Mouse (Mus musculus) stomach, postnatal 0 days (tissue): Measurements from ENCODE around the gene Mtrex.

Source experiments
- CTCF ChIP-seq: IDR thresholded peaks from 2 replicates; pipeline ENCODE4 v1.5.1; 2016; ENCODE audit warnings: antibody characterized with exemption, low read depth, mild to moderate bottlenecking, moderate library complexity
- EP300 ChIP-seq: optimal IDR thresholded peaks from 2 replicates; pipeline ENCODE3; 2016; ENCODE audit warnings: antibody characterized with exemption

DNA sequence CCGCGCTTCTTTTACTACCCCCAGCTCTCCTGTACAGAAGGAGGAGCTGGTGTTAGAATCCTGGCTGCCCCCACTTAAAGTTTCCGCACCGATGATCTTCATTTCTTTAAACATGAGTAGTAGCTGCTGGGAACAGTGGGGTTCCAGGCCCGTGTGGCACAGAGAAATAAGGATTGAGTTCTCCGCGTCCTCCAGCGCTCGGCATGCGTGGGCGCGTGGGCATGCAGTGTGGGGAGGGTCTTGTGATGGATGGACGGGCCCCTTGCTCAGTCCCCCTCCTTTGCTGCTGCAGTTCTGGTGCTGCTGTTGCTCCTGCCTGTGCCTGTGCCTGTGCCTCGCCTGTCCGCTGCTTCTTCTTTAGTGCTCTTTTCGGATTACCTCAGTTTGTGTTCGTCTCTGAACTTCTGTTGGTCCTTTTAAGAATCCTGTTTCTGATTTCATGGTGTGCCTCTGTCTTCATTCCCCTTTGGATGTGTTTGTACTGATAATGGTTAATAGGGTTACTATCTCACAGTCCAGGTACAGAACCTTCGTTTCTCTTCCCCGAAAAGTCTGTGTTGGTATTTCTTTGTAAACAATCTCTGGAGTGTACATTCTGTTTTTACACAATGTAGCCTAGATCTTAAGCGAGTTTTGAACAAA lies 93.8 kb downstream of the Mtrex start:
- TF ChIP-seq CTCF: no peak
- no peak for TF ChIP-seq EP300
